Mouse (Mus musculus): ENCODE results near the gene Atp6v0a4. TPM values are rescaled to one million over a fixed set of nuclear protein-coding genes. Genes with fewer than 3 reads are reported as not detected.
A peak's percentile ranks its signal among the peaks of the same experiment; 100 is the strongest.

Gene Atp6v0a4
- polyA plus RNA-seq, 1 experiment from 2014 or later: not detected

GRCm38 (mm10) chr6:38081727-38082341, 42.6 kb downstream of the Atp6v0a4 start:
- H3K4me1 ChIP-seq (replicated peaks; ENCODE audit: control insufficient read depth, insufficient read depth, low read length): no peaks in the 10 kb centered on the region
- no peaks in the 10 kb centered on the region for H3K27me3 ChIP-seq (ENCODE audit: control insufficient read depth, insufficient read depth, low read length)
- no peak overlapping the region for H3K4me3 ChIP-seq (ENCODE audit: low read depth, low read length)
- WGBS: 64% methylated on average over 11 of the region's 11 CpGs
- H3K36me3 ChIP-seq (ENCODE audit: control insufficient read depth, insufficient read depth, low read length): no peaks in the 10 kb centered on the region
- H3K9me3 ChIP-seq (ENCODE audit: control insufficient read depth, low read length): no peaks in the 10 kb centered on the region
- no peak for DNase-seq (ENCODE audit: low spot score)
- H3K27ac ChIP-seq (ENCODE audit: low read depth, low read length): no peak overlapping the region
- H3K9ac ChIP-seq (ENCODE audit: low read length): no peak overlapping the region
- no peak overlapping the region for H3K4me2 ChIP-seq (ENCODE audit: low read depth, low read length, severe bottlenecking)
- ATAC-seq (replicated peaks; ENCODE audit: low FRiP score): no peak

- Histone ChIP-seq H3K9ac (ENCODE audit: low read length) (no peak overlapping the region), H3K4me1 (replicated peaks; ENCODE audit: control insufficient read depth, insufficient read depth, low read length) (no peaks in the 10 kb centered on the region), H3K27me3 (ENCODE audit: control insufficient read depth, insufficient read depth, low read length) (no peaks in the 10 kb centered on the region), H3K9me3 (ENCODE audit: control insufficient read depth, low read length) (no peaks in the 10 kb centered on the region), H3K4me2 (ENCODE audit: low read depth, low read length, severe bottlenecking) (no peak overlapping the region), H3K27ac (ENCODE audit: low read depth, low read length) (no peak overlapping the region), H3K4me3 (ENCODE audit: low read depth, low read length) (no peak overlapping the region), H3K36me3 (ENCODE audit: control insufficient read depth, insufficient read depth, low read length) (no peaks in the 10 kb centered on the region)
- DNase-seq (ENCODE audit: low spot score) (no peak), ATAC-seq (replicated peaks; ENCODE audit: low FRiP score) (no peak)
- 75% methylated on average over 4 of the region's 4 CpGs for WGBS
These were observed 44.0 kb downstream of the Atp6v0a4 start for GRCm38 (mm10) chr6:38080364-38080763.

- no peaks in the 10 kb centered on the region for H3K9me3 ChIP-seq (ENCODE audit: control insufficient read depth, low read length)
- H3K27me3 ChIP-seq (ENCODE audit: control insufficient read depth, insufficient read depth, low read length): no peaks in the 10 kb centered on the region
- DNase-seq (ENCODE audit: low spot score): no peak
- no peak overlapping the region for H3K4me2 ChIP-seq (ENCODE audit: low read depth, low read length, severe bottlenecking)
- H3K27ac ChIP-seq (ENCODE audit: low read depth, low read length): no peak overlapping the region
- H3K9ac ChIP-seq (ENCODE audit: low read length): no peak overlapping the region
- no peak for ATAC-seq (replicated peaks; ENCODE audit: low FRiP score)
- no peaks in the 10 kb centered on the region for H3K4me1 ChIP-seq (replicated peaks; ENCODE audit: control insufficient read depth, insufficient read depth, low read length)
- no peak overlapping the region for H3K4me3 ChIP-seq (ENCODE audit: low read depth, low read length)
- WGBS: 91% methylated on average over 3 of the region's 3 CpGs
- no peaks in the 10 kb centered on the region for H3K36me3 ChIP-seq (ENCODE audit: control insufficient read depth, insufficient read depth, low read length)
These were observed 50.8 kb downstream of the Atp6v0a4 start for GRCm38 (mm10) chr6:38073592-38073991.

- WGBS: 78% methylated on average over 5 of the region's 5 CpGs
- no peaks in the 10 kb centered on the region for H3K9me3 ChIP-seq (ENCODE audit: control insufficient read depth, low read length)
These were observed 52.1 kb downstream of the Atp6v0a4 start for GRCm38 (mm10) chr6:38072137-38072796.

GRCm38 (mm10) chr6:38071256-38071655, 53.1 kb downstream of the Atp6v0a4 start:
- no peak overlapping the region for H3K4me3 ChIP-seq (ENCODE audit: low read depth, low read length)
- 92% methylated on average over 4 of the region's 4 CpGs for WGBS
- H3K27ac ChIP-seq (ENCODE audit: low read depth, low read length): no peak overlapping the region
- H3K4me1 ChIP-seq (replicated peaks; ENCODE audit: control insufficient read depth, insufficient read depth, low read length): no peaks in the 10 kb centered on the region
- H3K9ac ChIP-seq (ENCODE audit: low read length): no peak overlapping the region
- no peak for DNase-seq (ENCODE audit: low spot score)
- H3K9me3 ChIP-seq (ENCODE audit: control insufficient read depth, low read length): no peaks in the 10 kb centered on the region
- no peak overlapping the region for H3K4me2 ChIP-seq (ENCODE audit: low read depth, low read length, severe bottlenecking)
- H3K27me3 ChIP-seq (ENCODE audit: control insufficient read depth, insufficient read depth, low read length): no peaks in the 10 kb centered on the region
- ATAC-seq (replicated peaks; ENCODE audit: low FRiP score): no peak
- no peaks in the 10 kb centered on the region for H3K36me3 ChIP-seq (ENCODE audit: control insufficient read depth, insufficient read depth, low read length)

More at GRCm38 (mm10) chr6:38072137-38072796, 52.1 kb downstream of the Atp6v0a4 start:
- no peak overlapping the region for H3K4me2 ChIP-seq (ENCODE audit: low read depth, low read length, severe bottlenecking)
- DNase-seq (ENCODE audit: low spot score) (no peak), ATAC-seq (replicated peaks; ENCODE audit: low FRiP score) (no peak)
- H3K36me3 ChIP-seq (ENCODE audit: control insufficient read depth, insufficient read depth, low read length): no peaks in the 10 kb centered on the region
- no peaks in the 10 kb centered on the region for H3K27me3 ChIP-seq (ENCODE audit: control insufficient read depth, insufficient read depth, low read length)
- no peak overlapping the region for H3K27ac ChIP-seq (ENCODE audit: low read depth, low read length)
- no peak overlapping the region for H3K4me3 ChIP-seq (ENCODE audit: low read depth, low read length)
- H3K9ac ChIP-seq (ENCODE audit: low read length): no peak overlapping the region
- no peaks in the 10 kb centered on the region for H3K4me1 ChIP-seq (replicated peaks; ENCODE audit: control insufficient read depth, insufficient read depth, low read length)

- 3% methylated on average over 5 of the region's 5 CpGs for WGBS
These were observed 58.2 kb downstream of the Atp6v0a4 start for GRCm38 (mm10) chr6:38066215-38066614.

GRCm38 (mm10) chr6:38065501-38066122, 58.8 kb downstream of the Atp6v0a4 start:
- no peaks in the 10 kb centered on the region for H3K9me3 ChIP-seq (ENCODE audit: control insufficient read depth, low read length)
- no peak for ATAC-seq (replicated peaks; ENCODE audit: low FRiP score)
- no peak overlapping the region for H3K9ac ChIP-seq (ENCODE audit: low read length)
- H3K4me2 ChIP-seq (ENCODE audit: low read depth, low read length, severe bottlenecking): no peak overlapping the region
- WGBS: 83% methylated on average over 11 of the region's 11 CpGs
- no peaks in the 10 kb centered on the region for H3K36me3 ChIP-seq (ENCODE audit: control insufficient read depth, insufficient read depth, low read length)
- no peaks in the 10 kb centered on the region for H3K4me1 ChIP-seq (replicated peaks; ENCODE audit: control insufficient read depth, insufficient read depth, low read length)
- H3K27ac ChIP-seq (ENCODE audit: low read depth, low read length): no peak overlapping the region
- no peak for DNase-seq (ENCODE audit: low spot score)
- H3K4me3 ChIP-seq (ENCODE audit: low read depth, low read length): no peak overlapping the region
- no peaks in the 10 kb centered on the region for H3K27me3 ChIP-seq (ENCODE audit: control insufficient read depth, insufficient read depth, low read length)

More at GRCm38 (mm10) chr6:38066215-38066614, 58.2 kb downstream of the Atp6v0a4 start:
- Histone ChIP-seq H3K4me3 (ENCODE audit: low read depth, low read length) (no peak overlapping the region), H3K27me3 (ENCODE audit: control insufficient read depth, insufficient read depth, low read length) (no peaks in the 10 kb centered on the region), H3K9me3 (ENCODE audit: control insufficient read depth, low read length) (no peaks in the 10 kb centered on the region), H3K4me2 (ENCODE audit: low read depth, low read length, severe bottlenecking) (no peak overlapping the region), H3K9ac (ENCODE audit: low read length) (no peak overlapping the region), H3K4me1 (replicated peaks; ENCODE audit: control insufficient read depth, insufficient read depth, low read length) (no peaks in the 10 kb centered on the region), H3K36me3 (ENCODE audit: control insufficient read depth, insufficient read depth, low read length) (no peaks in the 10 kb centered on the region), H3K27ac (ENCODE audit: low read depth, low read length) (no peak overlapping the region)
- ATAC-seq (replicated peaks; ENCODE audit: low FRiP score) (peak; percentile 80), DNase-seq (ENCODE audit: low spot score) (peak; percentile 78)

GRCm38 (mm10) chr6:38065122-38065500, 59.3 kb downstream of the Atp6v0a4 start:
- H3K27ac ChIP-seq (ENCODE audit: low read depth, low read length): no peak overlapping the region
- ATAC-seq (replicated peaks; ENCODE audit: low FRiP score) (no peak), DNase-seq (ENCODE audit: low spot score) (no peak)
- no peaks in the 10 kb centered on the region for H3K36me3 ChIP-seq (ENCODE audit: control insufficient read depth, insufficient read depth, low read length)
- H3K4me2 ChIP-seq (ENCODE audit: low read depth, low read length, severe bottlenecking): no peak overlapping the region
- WGBS: 88% methylated on average over 3 of the region's 3 CpGs
- H3K9ac ChIP-seq (ENCODE audit: low read length): no peak overlapping the region
- H3K27me3 ChIP-seq (ENCODE audit: control insufficient read depth, insufficient read depth, low read length): no peaks in the 10 kb centered on the region
- H3K4me3 ChIP-seq (ENCODE audit: low read depth, low read length): no peak overlapping the region
- no peaks in the 10 kb centered on the region for H3K4me1 ChIP-seq (replicated peaks; ENCODE audit: control insufficient read depth, insufficient read depth, low read length)
- H3K9me3 ChIP-seq (ENCODE audit: control insufficient read depth, low read length): no peaks in the 10 kb centered on the region
